Mouse (Mus musculus): ENCODE measurements at regions not wholly inside any gene's neighbourhood (a gene's known extent, or its start where the extent isn't known, plus 50 kb on each side); places are given as distances from the start of the nearest gene placed in this dataset.

- TF ChIP-seq CTCF (IDR thresholded peaks at IDR 0.05; ENCODE audit: extremely low read depth, insufficient read length, insufficient replicate concordance, low read depth, low read length), result no peak
- no peak for TF ChIP-seq POLR2A (IDR thresholded peaks at IDR 0.05; ENCODE audit: low read depth, low read length)
Observed at GRCm38 (mm10) chr3:21973153-21973552, 103.3 kb upstream of the Tbl1xr1 start.

Data from small intestine, adult 2 months (tissue).